ENCODE assay signal across 9 mouse cellular contexts in the genomic region with DNA sequence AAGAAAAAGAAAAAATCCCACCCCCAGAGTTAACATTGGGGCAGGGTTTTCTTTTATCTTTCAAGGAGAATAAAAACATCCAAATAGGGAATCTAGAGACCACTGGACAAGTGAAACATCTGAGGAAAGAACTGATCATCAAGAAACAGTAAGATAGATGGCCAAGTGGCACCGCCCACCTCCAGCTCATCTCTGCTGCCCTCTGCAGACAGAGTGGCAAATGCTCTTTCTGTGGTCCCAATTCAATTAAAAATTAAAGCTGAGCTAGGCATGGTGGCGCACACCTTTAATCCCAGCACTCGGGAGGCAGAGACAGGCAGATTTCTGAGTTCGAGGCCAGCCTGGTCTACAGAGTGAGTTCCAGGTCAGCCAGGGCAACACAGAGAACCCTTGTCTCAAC. TPM values are rescaled to one million over a fixed set of nuclear protein-coding genes. Genes with fewer than 3 reads are reported as not detected.
DNase-seq lines count a peak whose midpoint lies in the region; ATAC-seq and TF ChIP-seq lines count a peak whose summit lies in the region.
"Had no signal": no experiment of that assay in that cellular context is flagged by ENCODE, and none has a peak within 500 bp of the region (broad histone marks: within the 10 kb centered on the region; RNA-seq: fewer than 3 reads in every experiment).

No protein-coding gene starts in this region.

- no peaks in the 10 kb centered on the region for H3K9me3 ChIP-seq in liver, postnatal 0 days (ENCODE audit: low read length)
- no peaks in the 10 kb centered on the region for H3K9me3 ChIP-seq in forebrain, embryonic 15.5 days

- no peak overlapping the region for H3K4me3 ChIP-seq in liver, postnatal 0 days (ENCODE audit: low read depth, low read length)
- no peak overlapping the region for H3K4me3 ChIP-seq in forebrain, embryonic 15.5 days
- H3K4me3 ChIP-seq: lung, embryonic 15.5 days had no signal

- H3K36me3 ChIP-seq in liver, postnatal 0 days (replicated peaks; ENCODE audit: insufficient read depth, low read length), result peaks cover 3% of the 10 kb centered on the region
- H3K36me3 ChIP-seq in forebrain, embryonic 15.5 days, result peaks cover 21% of the 10 kb centered on the region

- no peak overlapping the region for H3K4me2 ChIP-seq in liver, postnatal 0 days (ENCODE audit: low read depth, low read length)
- no peak overlapping the region for H3K4me2 ChIP-seq in forebrain, embryonic 15.5 days (replicated peaks)
- H3K4me2 ChIP-seq: lung, embryonic 15.5 days had no signal

- H3K9ac ChIP-seq in liver, postnatal 0 days (replicated peaks), result no peak overlapping the region
- H3K9ac ChIP-seq in forebrain, embryonic 15.5 days (replicated peaks), result no peak overlapping the region
- H3K9ac ChIP-seq: lung, embryonic 15.5 days had no signal

- TF ChIP-seq CTCF in liver, postnatal 0 days (IDR thresholded peaks at IDR 0.05; ENCODE audit: low read depth), result peak; percentile 60

- WGBS in liver, postnatal 0 days (ENCODE audit: insufficient replicate concordance), result 76% methylated on average over 4 of the region's 4 CpGs
- WGBS in forebrain, embryonic 15.5 days, result 93% methylated on average over 4 of the region's 4 CpGs

- no peak for ATAC-seq in CD4-positive, CD25-positive, alpha-beta regulatory T cell, adult 4 months
- no peak for ATAC-seq in liver, postnatal 0 days
- no peak for ATAC-seq in forebrain, embryonic 15.5 days (replicated peaks)

- no peak for TF ChIP-seq EP300 in liver, postnatal 0 days (IDR thresholded peaks at IDR 0.05; ENCODE audit: low read depth)

- H3K27me3 ChIP-seq in liver, postnatal 0 days (ENCODE audit: insufficient read depth, low read length), result no peaks in the 10 kb centered on the region
- no peaks in the 10 kb centered on the region for H3K27me3 ChIP-seq in forebrain, embryonic 15.5 days
- H3K27me3 ChIP-seq: lung, embryonic 15.5 days had no signal

- no peaks in the 10 kb centered on the region for H3K4me1 ChIP-seq in liver, postnatal 0 days (ENCODE audit: insufficient read depth)
- H3K4me1 ChIP-seq in forebrain, embryonic 15.5 days, result no peaks in the 10 kb centered on the region
- H3K4me1 ChIP-seq: lung, embryonic 15.5 days had no signal

- H3K27ac ChIP-seq in liver, postnatal 0 days (ENCODE audit: low read depth), result no peak overlapping the region
- no peak overlapping the region for H3K27ac ChIP-seq in forebrain, embryonic 15.5 days (replicated peaks)
- H3K27ac ChIP-seq: lung, embryonic 15.5 days had no signal

- DNase-seq in CD4-positive, CD25-positive, alpha-beta regulatory T cell, adult 2 months (ENCODE audit: low read depth, low spot score), result peak; percentile 71
- DNase-seq in ovary, postnatal 36 days (ENCODE audit: low spot score), result peak; percentile 6
- no peak for DNase-seq in ovary, adult 18-20 months (ENCODE audit: low spot score)
- DNase-seq in liver, postnatal 0 days, result peak; percentile 29
- peak; percentile 28 to 45 for DNase-seq in thymus, postnatal 36 days
- no peak for DNase-seq in urinary bladder, postnatal 36 days (ENCODE audit: low spot score in 2 of 2)

RNA-seq across cellular contexts. Expression of a gene that starts 16.6 kb away (rescaled TPM):
- 10 to 100 TPM; 13.2 to 13.9 TPM for polyA plus RNA-seq in CD4-positive, CD25-positive, alpha-beta regulatory T cell, adult 4 months (2017; shearing (Covaris generic))
- polyA plus RNA-seq in liver, postnatal 0 days (2015; fragmentation: Nextera tagmentation; extraction: Ambion mirVana), result 1.5 TPM in 2 replicates
- 24.1 and 25.7 TPM in 2 replicates for polyA plus RNA-seq in forebrain, embryonic 15.5 days (2015; fragmentation: Nextera tagmentation; extraction: Ambion mirVana)

RNA-seq across cellular contexts. Expression of a gene that starts 45.0 kb away (rescaled TPM):
- polyA plus RNA-seq in CD4-positive, CD25-positive, alpha-beta regulatory T cell, adult 4 months (2017; shearing (Covaris generic)), result 100 to 1,000 TPM in 1 of 2 experiments, 10 to 100 TPM in 1; 67.3 to 104 TPM
- polyA plus RNA-seq in liver, postnatal 0 days (2015; fragmentation: Nextera tagmentation; extraction: Ambion mirVana), result 40.9 and 41.6 TPM in 2 replicates
- polyA plus RNA-seq in forebrain, embryonic 15.5 days (2015; fragmentation: Nextera tagmentation; extraction: Ambion mirVana), result 287 and 293 TPM in 2 replicates

RNA-seq across cellular contexts. Expression of a gene that starts 51.6 kb away (rescaled TPM):
- 10 to 100 TPM; 23.8 to 34.9 TPM for polyA plus RNA-seq in CD4-positive, CD25-positive, alpha-beta regulatory T cell, adult 4 months (2017; shearing (Covaris generic))
- polyA plus RNA-seq in liver, postnatal 0 days (2015; fragmentation: Nextera tagmentation; extraction: Ambion mirVana), result 32.8 and 37.4 TPM in 2 replicates
- polyA plus RNA-seq in forebrain, embryonic 15.5 days (2015; fragmentation: Nextera tagmentation; extraction: Ambion mirVana), result 93.8 and 99.1 TPM in 2 replicates

RNA-seq across cellular contexts. Expression of a gene that starts 54.6 kb away (rescaled TPM):
- polyA plus RNA-seq in CD4-positive, CD25-positive, alpha-beta regulatory T cell, adult 4 months (2017; shearing (Covaris generic)), result 1 to 10 TPM; 3.8 to 5.0 TPM
- polyA plus RNA-seq in liver, postnatal 0 days (2015; fragmentation: Nextera tagmentation; extraction: Ambion mirVana), result 7.0 and 7.1 TPM in 2 replicates
- 81.8 and 87.6 TPM in 2 replicates for polyA plus RNA-seq in forebrain, embryonic 15.5 days (2015; fragmentation: Nextera tagmentation; extraction: Ambion mirVana)

Comparison
In these comparisons a context has a peak if more than half of its experiments do, and no peak if none do; other contexts are left out.
1. DNase-seq: peak in CD4-positive, CD25-positive, alpha-beta regulatory T cell, adult 2 months (single experiment), ovary, postnatal 36 days (single experiment), liver, postnatal 0 days (single experiment) and thymus, postnatal 36 days (2 of 2); none in ovary, adult 18-20 months (single experiment) and urinary bladder, postnatal 36 days (0 of 2).